Mouse (Mus musculus) right cerebral cortex, postnatal 36 days (tissue): ENCODE results near the gene Bmp6.

Experiments used
- DNase-seq, 2 experiments: peaks; one replicate each; pipeline ENCODE4 v3.0.0; 2022; ENCODE audit warnings: low spot score in 2 of 2, mixed read lengths in 1 of 2

Gene Bmp6

GRCm38 (mm10) chr13:38344713-38345430 is at the start of gene Bmp6:
TSS of gene Bmp6 (plus strand) at chr13:38345107.
- peak; percentile 72 to 85 for DNase-seq

- DNase-seq = no peak
These were observed 48.7 kb upstream of the Bmp6 start for GRCm38 (mm10) chr13:38296166-38296565.

- DNase-seq = no peak
These were observed 48.3 kb upstream of the Bmp6 start for GRCm38 (mm10) chr13:38296601-38297000.

DNA sequence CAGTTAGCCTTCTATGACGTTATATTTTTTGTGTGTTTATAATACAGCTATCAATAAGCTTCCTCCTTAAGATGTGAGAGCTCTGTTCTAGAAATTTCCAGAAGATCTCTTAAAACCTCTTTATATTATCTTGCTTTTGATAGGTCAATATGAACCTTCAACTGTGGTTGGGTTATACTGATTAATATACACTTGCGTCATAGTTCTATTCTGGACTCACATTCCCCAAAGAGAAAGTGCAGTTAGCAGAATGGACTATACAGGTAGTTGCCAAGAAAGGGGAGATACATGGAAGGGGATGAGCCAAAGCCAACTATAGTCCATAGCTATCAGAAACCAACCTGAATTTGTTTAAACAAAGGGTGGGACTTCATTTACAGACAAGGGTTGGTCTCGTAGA is 33.8 kb upstream of the Bmp6 start:
- no peak for DNase-seq

GRCm38 (mm10) chr13:38312357-38313040 is 32.4 kb upstream of the Bmp6 start:
- no peak for DNase-seq

GRCm38 (mm10) chr13:38314590-38314989 is 30.3 kb upstream of the Bmp6 start:
- no peak for DNase-seq

- DNase-seq = no peak
These were observed 26.5 kb upstream of the Bmp6 start for GRCm38 (mm10) chr13:38318418-38318817.

- no peak for DNase-seq
These were observed 24.6 kb upstream of the Bmp6 start for GRCm38 (mm10) chr13:38320354-38320753.

GRCm38 (mm10) chr13:38324452-38324851 is 20.5 kb upstream of the Bmp6 start:
- DNase-seq = no peak

- DNase-seq = no peak
These were observed 17.5 kb upstream of the Bmp6 start for GRCm38 (mm10) chr13:38327377-38327776.

DNA sequence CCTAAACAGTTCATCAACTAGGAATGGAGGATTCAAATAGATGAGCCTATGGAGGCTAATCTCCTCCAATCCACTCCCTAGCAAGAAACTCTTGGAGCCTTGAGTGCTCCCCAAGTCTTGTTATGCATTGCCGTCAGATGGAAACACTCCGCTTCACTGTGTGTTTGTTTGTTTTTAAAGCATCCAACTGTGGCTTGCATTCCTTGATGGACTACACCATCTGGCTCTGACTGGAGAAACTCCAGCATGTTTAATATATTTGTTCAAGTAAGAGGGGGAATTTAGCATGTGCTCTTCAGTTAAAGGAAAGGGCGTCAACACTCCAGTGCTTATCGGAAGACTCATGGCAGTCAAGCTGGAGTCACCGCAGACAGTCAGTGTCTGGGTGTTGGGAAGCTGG is 11.4 kb upstream of the Bmp6 start:
- no peak for DNase-seq

GRCm38 (mm10) chr13:38342598-38342997 is 2.3 kb upstream of the Bmp6 start:
- no peak for DNase-seq

GRCm38 (mm10) chr13:38343202-38343601 is 1.7 kb upstream of the Bmp6 start:
- DNase-seq = no peak

DNA sequence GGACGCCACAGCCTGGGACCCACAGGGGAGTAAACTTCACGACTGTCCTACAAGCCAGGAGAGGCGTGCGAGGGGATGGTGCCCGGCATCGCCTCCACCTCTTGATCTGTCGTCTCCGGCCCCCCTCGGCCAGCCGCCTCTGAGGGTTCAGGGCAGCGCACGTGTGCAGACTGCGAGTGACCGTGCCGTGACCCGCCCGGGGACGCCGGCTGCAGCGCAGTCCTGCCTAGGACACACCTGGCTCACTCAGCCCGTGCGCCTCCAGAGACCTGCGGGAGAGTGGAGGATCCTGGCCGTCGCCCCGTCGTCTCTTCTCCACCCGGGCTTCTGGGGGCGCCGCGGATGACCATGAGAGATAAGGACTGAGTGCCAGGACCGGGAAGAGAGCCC is 519 bp downstream of the Bmp6 start:
- no peak for DNase-seq

DNA sequence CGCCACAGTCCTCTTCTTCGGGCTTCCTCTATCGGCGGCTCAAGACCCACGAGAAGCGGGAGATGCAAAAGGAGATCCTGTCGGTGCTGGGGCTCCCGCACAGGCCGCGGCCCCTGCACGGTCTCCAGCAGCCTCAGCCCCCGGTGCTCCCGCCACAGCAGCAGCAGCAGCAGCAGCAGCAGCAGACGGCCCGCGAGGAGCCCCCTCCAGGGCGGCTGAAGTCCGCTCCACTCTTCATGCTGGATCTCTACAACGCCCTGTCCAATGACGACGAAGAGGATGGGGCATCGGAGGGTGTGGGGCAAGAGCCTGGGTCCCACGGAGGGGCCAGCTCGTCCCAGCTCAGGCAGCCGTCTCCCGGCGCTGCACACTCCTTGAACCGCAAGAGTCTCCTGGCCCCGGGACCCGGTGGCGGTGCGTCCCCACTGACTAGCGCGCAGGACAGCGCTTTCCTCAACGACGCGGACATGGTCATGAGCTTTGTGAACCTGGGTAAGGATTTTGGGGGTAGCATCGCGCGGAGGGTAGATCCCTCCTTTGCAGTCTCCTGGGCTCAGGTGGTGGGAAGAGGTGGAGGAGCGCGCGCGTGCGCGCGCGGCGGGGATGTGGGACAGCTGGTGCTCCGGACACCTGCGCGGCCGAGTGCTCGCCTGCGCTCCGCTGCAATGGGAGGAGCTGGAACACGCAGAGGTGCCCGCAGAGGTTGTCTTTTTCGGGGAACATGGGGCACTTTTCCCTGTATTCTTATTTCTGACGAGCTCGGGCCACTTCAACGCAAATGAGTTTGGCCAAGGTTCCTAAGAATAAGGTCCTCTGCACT is 1.4 kb downstream of the Bmp6 start:
- DNase-seq = no peak

GRCm38 (mm10) chr13:38347021-38347774 is 2.3 kb downstream of the Bmp6 start:
- DNase-seq = no peak

GRCm38 (mm10) chr13:38347775-38348135 is 2.8 kb downstream of the Bmp6 start:
- DNase-seq = no peak

DNA sequence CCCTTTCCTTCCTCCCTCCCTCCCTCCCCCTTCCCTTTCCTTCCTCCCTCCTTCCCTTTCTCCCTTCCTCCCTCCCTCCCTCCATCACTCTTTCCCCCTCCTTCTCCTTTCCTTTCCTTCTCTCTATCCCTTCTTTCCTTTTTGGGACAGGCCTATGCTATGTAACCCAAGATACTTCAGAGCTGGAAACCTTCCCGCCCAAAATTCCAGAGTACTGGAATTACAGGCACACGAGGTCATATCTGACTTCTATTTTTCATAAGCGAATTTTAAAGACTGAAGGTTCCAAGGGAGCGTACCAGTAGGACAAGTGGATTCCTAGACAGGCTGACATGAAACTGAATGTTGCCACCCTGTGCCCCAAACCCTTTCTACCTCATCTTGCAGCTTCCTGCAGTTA is 4.1 kb downstream of the Bmp6 start:
- DNase-seq = no peak

DNA sequence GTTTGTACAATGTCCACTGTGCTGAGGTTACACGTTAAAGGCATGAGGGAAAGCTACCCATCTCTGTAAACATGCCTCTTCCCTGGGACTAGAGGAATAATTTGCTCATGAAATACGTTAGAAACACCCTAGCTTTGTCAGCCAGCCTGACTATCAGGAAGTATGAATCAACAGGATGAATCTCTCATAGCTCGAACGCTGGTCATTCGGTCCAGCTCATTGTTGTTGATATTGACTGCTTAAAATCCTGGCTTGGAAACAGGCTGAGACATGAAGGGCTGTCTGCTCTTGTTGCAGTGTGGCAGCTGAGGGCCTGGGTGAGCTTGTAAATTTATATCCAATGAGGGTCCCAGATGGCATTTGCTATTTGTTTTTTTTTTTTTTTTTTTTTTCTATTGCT is 4.9 kb downstream of the Bmp6 start:
- DNase-seq = no peak

GRCm38 (mm10) chr13:38351996-38352395 is 7.1 kb downstream of the Bmp6 start:
- no peak for DNase-seq

DNA sequence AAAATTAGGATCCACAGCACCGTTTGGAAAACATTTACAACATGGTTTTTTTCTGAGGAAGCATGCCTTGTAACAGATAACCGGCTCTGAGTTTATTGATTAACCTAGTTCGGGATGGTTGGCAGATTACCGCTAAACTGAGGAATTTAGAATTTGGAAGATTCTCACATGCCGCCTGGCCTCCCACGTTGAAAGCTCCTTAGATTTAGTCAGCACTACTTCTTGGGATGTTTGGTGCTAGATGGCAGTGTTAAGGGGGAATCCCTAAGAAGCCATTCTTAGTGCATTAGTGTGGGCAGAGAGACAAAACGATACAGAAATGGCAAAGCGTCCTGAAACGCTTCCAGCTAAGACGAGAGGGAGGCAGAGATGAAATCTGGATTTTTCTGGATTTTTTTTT is 8.1 kb downstream of the Bmp6 start:
- DNase-seq = no peak
